Mouse (Mus musculus) limb, embryonic 15.5 days (tissue): Measurements from ENCODE around the gene Paxbp1. TPM values are rescaled to one million over a fixed set of nuclear protein-coding genes. Genes with fewer than 3 reads are reported as not detected.
A peak's percentile ranks its signal among the peaks of the same experiment; 100 is the strongest.

Source experiments
- ATAC-seq: fragments of 200-750 bp; cut with Nextera tagmentation; 2 replicates; pipeline ENCODE4 v1.8.0; 2017; ENCODE audit warnings: low read depth, moderate TSS enrichment; ENCODE audit not compliant: insufficient number of reproducible peaks, low FRiP score, low TSS enrichment
- H3K27ac ChIP-seq: fragments of 300-500 bp; sonication (generic); 2 replicates; pipeline ENCODE4 v1.5.1; 2015; ENCODE audit warnings: moderate library complexity, mild to moderate bottlenecking, inconsistent platforms
- H3K27me3 ChIP-seq: fragments of 300-500 bp; sonication (generic); 2 replicates; pipeline ENCODE4 v1.6.1; 2015; ENCODE audit warnings: inconsistent platforms
- H3K36me3 ChIP-seq: fragments of 300-500 bp; sonication (generic); 2 replicates; pipeline ENCODE4 v1.6.1; 2015; ENCODE audit warnings: inconsistent platforms
- H3K4me1 ChIP-seq: fragments of 300-500 bp; sonication (generic); 2 replicates; pipeline ENCODE4 v1.6.1; 2015; ENCODE audit warnings: inconsistent platforms
- H3K4me2 ChIP-seq: fragments of 300-500 bp; sonication (generic); 2 replicates; pipeline ENCODE4 v1.6.1; 2015; ENCODE audit warnings: mild to moderate bottlenecking, inconsistent platforms
- H3K4me3 ChIP-seq: fragments of 300-500 bp; sonication (generic); 2 replicates; pipeline ENCODE4 v1.5.1; 2015; ENCODE audit warnings: mild to moderate bottlenecking, inconsistent platforms
- H3K9ac ChIP-seq: fragments of 300-500 bp; sonication (generic); 2 replicates; pipeline ENCODE4 v1.6.1; 2015; ENCODE audit warnings: inconsistent platforms
- H3K9me3 ChIP-seq: fragments of 300-500 bp; sonication (generic); 2 replicates; pipeline ENCODE4 v1.6.1; 2016; ENCODE audit warnings: inconsistent platforms
- WGBS: fragments of 180-500 bp; shearing (Covaris S2); methylation state at CpG from one replicate; pipeline ENCODE4 v1.1.7; 2015; 5-methylcytosine and 5-hydroxymethylcytosine counted together
- polyA plus RNA-seq: library from polyadenylated mRNA; unstranded; fragments of >200 nt; fragmentation: Nextera tagmentation; extraction: Ambion mirVana; gene quantifications from 2 replicates; pipeline ENCODE4 v1.2.1, GENCODE M21; 2015

Gene Paxbp1
- polyA plus RNA-seq, 1 experiment from 2014 or later: 55.1 TPM

DNA sequence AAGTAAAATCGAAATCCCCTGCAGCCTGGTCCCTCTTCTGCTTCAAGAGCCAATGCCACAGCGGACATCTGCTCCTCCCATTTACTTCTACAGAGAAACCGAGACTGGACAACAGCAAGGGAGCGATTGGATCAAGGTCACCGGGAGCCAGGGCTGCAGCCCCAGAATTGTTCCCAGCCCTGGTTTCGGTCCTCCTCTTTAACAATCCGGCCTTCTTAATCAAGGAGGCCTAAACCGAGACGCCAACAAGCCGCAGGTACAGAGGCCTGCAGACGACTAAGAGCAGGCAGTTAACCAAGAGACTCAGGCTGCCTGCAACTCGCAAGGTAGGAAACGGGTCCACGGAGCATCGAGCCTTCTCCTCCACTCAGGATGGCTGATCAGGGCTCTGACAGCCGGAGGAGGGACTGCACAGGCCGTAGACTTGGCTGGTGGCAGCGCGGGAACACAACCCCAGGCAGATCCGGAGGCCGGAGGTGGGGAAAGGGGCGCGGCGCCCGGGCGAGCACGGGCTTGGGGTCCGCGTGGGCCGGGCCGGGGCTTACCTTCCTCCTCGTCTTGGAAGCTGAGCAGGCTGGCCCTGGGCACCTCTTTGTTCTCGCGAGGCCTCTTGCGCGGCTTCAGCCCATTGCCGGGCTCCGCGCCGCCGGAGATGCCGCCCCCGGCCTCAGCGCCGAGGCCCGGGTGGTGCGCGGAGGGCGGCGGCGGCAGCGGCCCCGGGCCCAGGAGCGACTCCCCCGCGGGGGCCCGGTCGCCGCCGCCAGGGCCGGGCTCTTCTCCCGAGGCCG, 688 bp downstream of the Paxbp1 start:
- H3K4me1 ChIP-seq: peaks cover 3% of the 10 kb centered on the region
- peak overlapping the region; percentile 98 for H3K27ac ChIP-seq
- under 1% methylated on average over 49 of the region's 63 CpGs for WGBS
- H3K4me3 ChIP-seq: peak overlapping the region; percentile 98
- H3K9ac ChIP-seq: peak overlapping the region; percentile 93
- peak; percentile 66 for ATAC-seq
- no peaks in the 10 kb centered on the region for H3K9me3 ChIP-seq
- peak overlapping the region; percentile 53 for H3K4me2 ChIP-seq
- H3K36me3 ChIP-seq: peaks cover 10% of the 10 kb centered on the region
- H3K27me3 ChIP-seq: no peaks in the 10 kb centered on the region

DNA sequence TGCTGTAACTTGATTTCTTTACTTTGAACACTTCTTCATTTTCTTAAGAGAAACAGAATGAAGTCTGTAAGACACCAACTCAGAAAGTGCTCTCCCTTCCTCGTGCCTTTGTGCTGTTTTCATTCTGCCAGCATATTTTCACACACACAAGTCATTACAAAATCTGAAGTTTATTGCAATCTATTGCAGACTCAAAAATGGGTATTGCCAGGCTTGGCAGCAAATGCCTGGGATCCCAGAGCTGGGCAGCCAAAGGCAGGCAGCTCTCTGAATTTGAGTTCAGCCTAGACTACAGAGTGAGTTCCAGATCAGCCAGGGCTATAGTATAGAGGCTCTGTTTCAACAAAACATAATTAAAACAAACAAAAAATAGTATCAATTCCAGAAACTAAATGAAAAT, 1.7 kb downstream of the Paxbp1 start:
- Histone ChIP-seq H3K9me3 (no peaks in the 10 kb centered on the region), H3K4me3 (peak overlapping the region; percentile 21), H3K27ac (no peak overlapping the region), H3K27me3 (no peaks in the 10 kb centered on the region), H3K4me2 (peak overlapping the region; percentile 53), H3K36me3 (peaks cover 20% of the 10 kb centered on the region), H3K9ac (no peak overlapping the region), H3K4me1 (peaks cover 3% of the 10 kb centered on the region)
- 51% methylated on average over 1 of the region's 1 CpGs for WGBS
- no peak for ATAC-seq

DNA sequence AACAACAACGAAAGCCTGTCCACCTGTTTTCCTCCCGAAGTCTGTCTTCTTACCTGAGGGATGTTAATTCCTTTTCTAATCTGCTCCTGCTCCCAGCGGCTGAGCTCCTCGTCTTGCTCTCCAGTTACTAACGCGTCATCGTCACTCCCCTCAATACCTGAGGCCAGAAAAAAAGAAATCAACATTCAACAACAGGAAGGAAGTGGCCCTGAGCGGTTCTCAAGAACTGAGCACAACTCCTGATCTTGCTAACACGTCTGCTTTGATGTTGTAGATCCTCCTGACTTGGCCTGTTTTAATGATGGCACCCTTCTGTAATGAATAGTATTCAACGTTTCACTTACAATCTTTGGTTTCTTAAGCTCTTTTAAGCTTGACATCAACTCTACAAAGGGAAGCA, 8.5 kb downstream of the Paxbp1 start:
- H3K27ac ChIP-seq: no peak overlapping the region
- no peak for ATAC-seq
- no peak overlapping the region for H3K9ac ChIP-seq
- H3K27me3 ChIP-seq: no peaks in the 10 kb centered on the region
- no peak overlapping the region for H3K4me3 ChIP-seq
- H3K9me3 ChIP-seq: no peaks in the 10 kb centered on the region
- H3K4me2 ChIP-seq: no peak overlapping the region
- 88% methylated on average over 10 of the region's 10 CpGs for WGBS
- H3K4me1 ChIP-seq: no peaks in the 10 kb centered on the region
- H3K36me3 ChIP-seq: peaks cover 68% of the 10 kb centered on the region

DNA sequence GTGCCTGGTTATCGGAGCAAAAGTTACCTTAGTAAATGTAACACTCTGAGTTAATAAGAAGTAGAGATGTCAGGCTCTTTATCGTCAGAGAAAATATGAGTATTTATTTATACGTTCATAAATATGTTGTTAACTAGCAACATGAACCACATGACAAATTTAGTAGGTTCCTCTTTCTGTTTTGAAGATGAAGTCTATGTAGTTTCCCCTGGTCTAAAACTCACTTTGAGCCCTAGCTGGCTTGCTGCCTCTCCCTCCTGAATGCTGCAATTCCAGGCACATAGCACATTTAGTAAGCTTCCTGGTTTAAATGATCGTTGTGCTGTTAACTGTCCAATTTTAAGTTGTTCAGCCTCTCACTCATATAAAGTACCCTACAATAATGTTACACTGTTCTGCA, 13.6 kb downstream of the Paxbp1 start:
- H3K36me3 ChIP-seq: peaks cover 80% of the 10 kb centered on the region
- H3K27me3 ChIP-seq: no peaks in the 10 kb centered on the region
- H3K4me2 ChIP-seq: no peak overlapping the region
- H3K9ac ChIP-seq: no peak overlapping the region
- no peaks in the 10 kb centered on the region for H3K9me3 ChIP-seq
- 89% methylated on average over 4 of the region's 4 CpGs for WGBS
- H3K4me3 ChIP-seq: no peak overlapping the region
- no peaks in the 10 kb centered on the region for H3K4me1 ChIP-seq
- no peak overlapping the region for H3K27ac ChIP-seq
- ATAC-seq: no peak

DNA sequence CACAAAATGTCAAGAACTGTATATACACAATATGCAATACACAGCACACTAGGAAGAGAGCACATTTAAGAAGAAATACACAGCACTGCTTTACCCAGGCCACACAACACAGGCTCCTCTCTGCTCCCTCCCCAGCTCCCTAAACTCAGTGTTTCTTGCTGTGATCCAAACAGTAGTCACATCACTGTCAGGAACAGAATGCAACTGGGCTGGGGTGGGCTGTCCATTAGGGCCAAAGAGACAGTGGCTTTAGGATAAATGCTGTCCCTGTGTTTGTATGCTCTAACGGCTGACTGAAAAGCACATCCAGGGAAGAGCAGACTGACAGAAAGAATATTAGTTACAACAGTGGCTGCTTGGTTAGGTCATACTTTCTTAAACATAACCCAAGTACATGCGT, 14.4 kb downstream of the Paxbp1 start:
- H3K27me3 ChIP-seq: no peaks in the 10 kb centered on the region
- H3K4me3 ChIP-seq: no peak overlapping the region
- no peak for ATAC-seq
- no peaks in the 10 kb centered on the region for H3K9me3 ChIP-seq
- H3K27ac ChIP-seq: no peak overlapping the region
- 96% methylated on average over 2 of the region's 2 CpGs for WGBS
- H3K36me3 ChIP-seq: peaks cover 82% of the 10 kb centered on the region
- H3K4me1 ChIP-seq: no peaks in the 10 kb centered on the region
- no peak overlapping the region for H3K9ac ChIP-seq
- no peak overlapping the region for H3K4me2 ChIP-seq

DNA sequence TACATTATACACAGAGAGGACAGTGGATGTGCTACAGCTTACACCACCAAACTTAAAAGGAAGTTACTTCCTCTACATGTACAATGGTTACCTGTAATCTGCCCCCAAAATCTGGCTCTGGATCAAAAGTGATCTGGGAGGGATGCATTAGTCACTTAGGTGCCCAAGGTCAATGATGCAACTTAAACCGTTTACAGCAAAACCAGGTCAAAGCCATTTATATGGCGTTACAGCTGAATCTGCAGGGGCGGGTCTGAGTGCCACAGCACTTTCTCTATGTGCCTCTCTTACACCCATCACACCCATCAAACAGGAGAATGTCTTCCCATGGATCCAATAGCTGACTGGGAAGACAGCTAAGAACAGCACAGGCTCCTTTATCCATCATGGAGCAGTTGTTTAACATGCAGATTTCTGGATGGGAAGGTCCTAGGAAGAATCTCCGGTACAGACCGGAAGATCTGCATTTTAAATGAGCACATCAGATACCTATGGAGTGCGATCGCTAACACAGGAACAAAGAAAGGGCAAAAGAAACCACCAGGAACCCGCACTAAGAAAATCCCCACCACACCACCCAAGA, 15.1 kb downstream of the Paxbp1 start:
- Histone ChIP-seq H3K9ac (no peak overlapping the region), H3K9me3 (no peaks in the 10 kb centered on the region), H3K27me3 (no peaks in the 10 kb centered on the region), H3K4me1 (no peaks in the 10 kb centered on the region), H3K4me3 (no peak overlapping the region), H3K27ac (no peak overlapping the region), H3K36me3 (peaks cover 83% of the 10 kb centered on the region), H3K4me2 (no peak overlapping the region)
- ATAC-seq: no peak
- 94% methylated on average over 8 of the region's 8 CpGs for WGBS

DNA sequence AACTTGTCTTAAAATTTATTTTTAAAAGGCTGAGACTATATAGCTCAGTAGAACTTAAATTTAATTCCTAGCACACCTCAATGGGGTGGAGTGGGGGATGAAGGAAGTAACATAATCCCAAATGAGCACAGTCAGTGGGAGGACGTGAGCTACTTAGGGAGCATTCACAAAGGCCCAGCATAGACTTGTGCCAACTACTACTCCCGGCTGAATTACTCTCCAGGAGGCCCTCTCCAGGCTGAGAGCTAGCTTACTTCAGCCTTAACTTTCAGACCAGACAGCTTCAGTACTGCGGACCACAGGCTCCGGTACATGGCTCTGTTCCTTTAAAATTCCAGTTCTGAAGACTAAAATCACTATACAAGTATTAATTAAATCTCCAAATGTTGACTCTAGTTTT, 18.1 kb downstream of the Paxbp1 start:
- Histone ChIP-seq H3K27me3 (no peaks in the 10 kb centered on the region), H3K9ac (no peak overlapping the region), H3K36me3 (peaks cover 81% of the 10 kb centered on the region), H3K4me2 (no peak overlapping the region), H3K4me1 (no peaks in the 10 kb centered on the region), H3K4me3 (no peak overlapping the region), H3K9me3 (no peaks in the 10 kb centered on the region), H3K27ac (no peak overlapping the region)
- ATAC-seq: no peak
- 92% methylated on average over 4 of the region's 4 CpGs for WGBS

DNA sequence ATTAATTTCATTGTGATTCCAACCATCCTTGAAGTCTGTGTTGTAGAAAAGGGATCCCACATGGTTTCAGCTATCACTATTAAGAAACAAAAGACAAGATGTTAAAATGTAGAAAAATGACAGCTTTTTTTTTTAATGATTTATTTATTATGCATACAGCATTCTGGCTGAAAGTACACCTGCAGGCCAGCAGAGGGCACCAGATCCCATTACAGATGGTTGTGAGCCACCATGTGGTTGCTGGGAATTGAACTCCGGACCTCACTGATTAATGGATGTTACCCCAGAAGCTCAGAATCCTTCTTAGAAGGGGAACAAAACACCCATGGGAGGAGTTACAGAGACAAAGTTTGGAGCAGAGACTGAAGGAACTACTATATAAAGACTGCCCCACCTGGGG, 21.0 kb downstream of the Paxbp1 start:
- Histone ChIP-seq H3K4me3 (no peak overlapping the region), H3K9me3 (no peaks in the 10 kb centered on the region), H3K4me1 (no peaks in the 10 kb centered on the region), H3K4me2 (no peak overlapping the region), H3K27ac (no peak overlapping the region), H3K9ac (no peak overlapping the region), H3K36me3 (peaks cover 87% of the 10 kb centered on the region), H3K27me3 (no peaks in the 10 kb centered on the region)
- 86% methylated on average over 1 of the region's 1 CpGs for WGBS
- ATAC-seq: no peak

DNA sequence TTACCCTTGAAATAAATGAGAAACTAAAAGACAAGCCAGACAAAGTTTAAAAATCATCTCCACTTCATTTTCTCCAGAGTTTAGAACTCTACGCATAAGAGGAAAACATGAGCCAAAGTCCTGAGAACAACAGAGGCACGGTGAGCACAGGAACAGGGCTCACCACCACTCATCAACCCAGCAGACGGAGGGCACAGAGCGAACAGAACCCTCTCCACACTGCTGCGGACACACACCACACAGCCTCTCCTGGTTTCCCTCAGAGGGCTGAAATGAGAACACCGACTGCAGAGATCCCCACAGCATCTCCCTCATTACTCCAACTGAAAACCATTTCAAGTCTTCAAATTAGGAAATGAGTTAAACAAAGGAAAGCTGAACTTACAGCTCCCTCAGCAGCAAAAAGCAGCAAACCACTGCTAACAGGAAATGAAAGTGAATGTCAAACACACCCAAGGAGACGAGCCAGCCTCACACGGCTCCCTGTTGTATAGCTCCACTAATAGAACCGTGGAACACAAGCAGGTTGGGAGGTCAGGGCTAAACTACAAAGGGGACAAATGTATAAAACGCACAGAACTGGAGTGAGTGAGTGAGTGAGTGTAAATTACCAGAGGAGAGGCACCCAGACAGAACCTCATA, 23.4 kb downstream of the Paxbp1 start:
- H3K4me1 ChIP-seq: no peaks in the 10 kb centered on the region
- H3K36me3 ChIP-seq: peaks cover 82% of the 10 kb centered on the region
- no peak overlapping the region for H3K4me2 ChIP-seq
- no peak for ATAC-seq
- no peak overlapping the region for H3K9ac ChIP-seq
- H3K27ac ChIP-seq: no peak overlapping the region
- H3K9me3 ChIP-seq: no peaks in the 10 kb centered on the region
- no peaks in the 10 kb centered on the region for H3K27me3 ChIP-seq
- WGBS: 94% methylated on average over 10 of the region's 10 CpGs
- no peak overlapping the region for H3K4me3 ChIP-seq

DNA sequence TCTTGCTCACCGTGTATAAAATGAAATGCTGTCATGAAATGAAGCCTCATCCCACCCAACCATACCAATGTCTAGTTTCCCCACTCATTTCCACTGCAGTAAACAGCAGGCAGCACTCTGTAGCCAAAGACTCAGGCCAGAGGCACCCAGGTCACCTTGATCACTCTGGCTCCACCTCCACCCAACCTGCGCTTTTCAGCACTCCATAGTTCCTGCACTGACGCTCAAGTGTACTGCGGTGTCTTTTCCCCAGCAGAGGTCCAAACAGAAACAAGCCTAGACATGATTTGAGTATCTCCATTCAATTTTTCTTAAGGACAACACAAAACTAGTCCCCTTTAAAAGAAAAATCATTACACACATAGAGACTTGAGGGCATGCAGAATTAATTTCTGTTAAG, 24.9 kb downstream of the Paxbp1 start:
- Histone ChIP-seq H3K27ac (no peak overlapping the region), H3K36me3 (peaks cover 77% of the 10 kb centered on the region), H3K27me3 (no peaks in the 10 kb centered on the region), H3K9ac (no peak overlapping the region), H3K9me3 (no peaks in the 10 kb centered on the region), H3K4me3 (no peak overlapping the region), H3K4me2 (no peak overlapping the region), H3K4me1 (no peaks in the 10 kb centered on the region)
- no peak for ATAC-seq
- WGBS: 96% methylated on average over 4 of the region's 4 CpGs

DNA sequence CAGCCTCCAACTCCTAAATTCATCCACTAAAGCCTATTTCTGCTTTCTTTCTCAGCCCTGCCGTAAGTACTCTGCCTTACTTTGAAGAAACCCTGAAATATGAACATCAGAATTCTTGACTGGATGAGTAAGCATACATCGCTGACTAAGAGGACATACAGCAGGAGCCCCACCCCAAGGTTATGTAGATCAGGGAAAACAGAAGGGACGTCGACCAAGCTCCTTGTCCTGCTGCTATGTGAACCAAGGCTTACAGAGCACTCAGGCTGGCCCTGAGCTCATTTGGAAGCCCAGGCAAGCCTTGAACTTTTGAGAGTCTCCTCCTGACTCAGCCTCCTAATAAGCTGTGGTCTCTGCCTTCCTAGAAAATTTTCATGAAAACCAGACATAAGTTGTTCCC, 28.6 kb downstream of the Paxbp1 start:
- Histone ChIP-seq H3K36me3 (peaks cover 55% of the 10 kb centered on the region), H3K4me3 (no peak overlapping the region), H3K27ac (no peak overlapping the region), H3K27me3 (no peaks in the 10 kb centered on the region), H3K9me3 (no peaks in the 10 kb centered on the region), H3K4me1 (peaks cover 7% of the 10 kb centered on the region), H3K4me2 (no peak overlapping the region), H3K9ac (no peak overlapping the region)
- 87% methylated on average over 4 of the region's 4 CpGs for WGBS
- no peak for ATAC-seq

DNA sequence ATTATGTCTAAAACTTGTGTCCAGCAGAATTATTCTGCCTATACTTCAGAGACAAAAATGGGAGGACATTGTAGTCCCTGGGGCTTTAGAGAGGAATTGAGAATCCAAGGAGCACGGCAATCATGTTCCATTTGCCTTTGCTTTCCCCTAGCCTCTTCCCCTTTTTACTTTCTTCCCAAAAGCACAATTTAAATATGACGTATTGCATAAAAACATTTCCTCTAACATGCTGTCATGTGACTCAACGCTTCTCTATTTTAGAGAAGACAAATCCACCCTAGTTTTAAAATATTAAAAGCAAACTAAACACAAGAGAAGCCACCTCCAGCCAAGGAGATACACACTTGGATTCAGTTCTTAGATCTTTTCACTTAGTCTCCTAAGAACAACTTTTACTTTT, 32.5 kb downstream of the Paxbp1 start:
- no peak for ATAC-seq
- Histone ChIP-seq H3K9ac (peak overlapping the region; percentile 61), H3K4me1 (peaks cover 10% of the 10 kb centered on the region), H3K27me3 (no peaks in the 10 kb centered on the region), H3K9me3 (no peaks in the 10 kb centered on the region), H3K4me3 (peak overlapping the region; percentile 97), H3K4me2 (peak overlapping the region; percentile 73), H3K36me3 (peaks cover 27% of the 10 kb centered on the region), H3K27ac (peak overlapping the region; percentile 93)
- 30% methylated on average over 3 of the region's 3 CpGs for WGBS
